Comparison of ENCODE assay signal across 14 mouse cellular contexts in the genomic region with DNA sequence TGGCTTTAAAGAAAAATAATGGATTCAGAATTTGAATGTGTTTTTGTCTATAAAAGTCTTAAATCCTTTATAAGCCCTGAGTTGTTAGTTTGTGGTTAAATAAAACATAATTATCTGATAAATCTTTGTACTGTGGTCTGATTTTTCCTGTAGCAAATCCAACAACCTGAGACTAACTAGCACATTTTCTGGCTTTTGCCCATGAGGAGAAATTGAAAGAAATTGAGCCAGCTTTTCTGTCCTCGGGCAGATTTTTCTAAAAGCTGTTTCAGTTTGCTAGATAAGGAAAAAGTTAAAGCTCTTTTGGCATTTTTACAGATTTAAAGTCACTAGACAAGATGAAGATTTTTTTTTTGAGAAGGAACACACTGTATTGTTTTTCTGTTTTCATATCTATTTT.
"Had no signal": no experiment of that assay in that cellular context is flagged by ENCODE, and none has a peak within 500 bp of the region (broad histone marks: within the 10 kb centered on the region; RNA-seq: fewer than 3 reads in every experiment).

No protein-coding gene starts in this region.

- H3K36me3 ChIP-seq: limb, embryonic 13.5 days; liver, embryonic 15.5 days; midbrain, embryonic 12.5 days; neural tube, embryonic 12.5 days had no signal

- H3K9me3 ChIP-seq: limb, embryonic 13.5 days; liver, embryonic 15.5 days; midbrain, embryonic 12.5 days; neural tube, embryonic 12.5 days had no signal

- H3K27ac ChIP-seq: kidney, postnatal 0 days; limb, embryonic 13.5 days; liver, embryonic 15.5 days; midbrain, embryonic 12.5 days; neural tube, embryonic 12.5 days had no signal

- H3K4me3 ChIP-seq: limb, embryonic 13.5 days; liver, embryonic 15.5 days; midbrain, embryonic 12.5 days; neural tube, embryonic 12.5 days had no signal

- H3K4me1 ChIP-seq: limb, embryonic 13.5 days; liver, embryonic 15.5 days; midbrain, embryonic 12.5 days; neural tube, embryonic 12.5 days had no signal

- H3K9ac ChIP-seq: limb, embryonic 13.5 days; liver, embryonic 15.5 days; midbrain, embryonic 12.5 days; neural tube, embryonic 12.5 days had no signal

- H3K4me2 ChIP-seq: limb, embryonic 13.5 days; liver, embryonic 11.5 days; liver, embryonic 15.5 days; midbrain, embryonic 12.5 days; neural tube, embryonic 12.5 days had no signal

- H3K27me3 ChIP-seq: limb, embryonic 13.5 days; liver, embryonic 15.5 days; midbrain, embryonic 12.5 days; neural tube, embryonic 12.5 days had no signal

- DNase-seq: kidney, adult 9 months; kidney, postnatal 36 days; layer of hippocampus, adult 9-11 months; layer of hippocampus, postnatal 36 days; lung, adult 2 months; spleen, adult 18-20 months; thymus, adult 18-20 months; thymus, postnatal 14 days had no signal
